Mouse (Mus musculus): ENCODE results near the gene Coq8a. TPM values are rescaled to one million over a fixed set of nuclear protein-coding genes. Genes with fewer than 3 reads are reported as not detected.

Coq8a gene
- 8.6 and 10.8 TPM in 2 replicates for polyA plus RNA-seq (2014; fragmentation: Nextera tagmentation; extraction: Ambion mirVana)

- no peak for ATAC-seq (replicated peaks; ENCODE audit: insufficient number of reproducible peaks, low FRiP score, low TSS enrichment)
- Histone ChIP-seq H3K36me3 (ENCODE audit: control insufficient read depth, insufficient read depth, low read length) (no peaks in the 10 kb centered on the region), H3K27me3 (ENCODE audit: control insufficient read depth, insufficient read depth, low read length) (no peaks in the 10 kb centered on the region), H3K4me3 (ENCODE audit: low read depth, low read length) (no peak within 1 kb of the TSS), H3K4me2 (no peak within 1 kb of the TSS), H3K9me3 (replicated peaks; ENCODE audit: control insufficient read depth, low read length) (no peaks in the 10 kb centered on the region), H3K4me1 (ENCODE audit: control insufficient read depth, insufficient read depth, low read length) (peaks cover 5% of the 10 kb centered on the region; the same call in 1 of the 2 replicates), H3K27ac (ENCODE audit: low read depth, low read length) (no peak within 1 kb of the TSS), H3K9ac (ENCODE audit: low read depth, low read length) (no peak within 1 kb of the TSS)
- 52% methylated on average over 4 of the region's 4 CpGs for WGBS (ENCODE audit: insufficient replicate concordance)
Measured at GRCm38 (mm10) chr1:180198959-180199714, at the start of gene Coq8a. Gene Coq8a (minus strand): TSS chr1:180199602.

- no peak for ATAC-seq (replicated peaks; ENCODE audit: insufficient number of reproducible peaks, low FRiP score, low TSS enrichment)
- no peak overlapping the region for H3K9ac ChIP-seq (ENCODE audit: low read depth, low read length)
- no peaks in the 10 kb centered on the region for H3K9me3 ChIP-seq (replicated peaks; ENCODE audit: control insufficient read depth, low read length)
- H3K4me1 ChIP-seq (ENCODE audit: control insufficient read depth, insufficient read depth, low read length) = peaks cover 37% of the 10 kb centered on the region
- peak overlapping the region; percentile 24; the same call in 1 of the 2 replicates for H3K27ac ChIP-seq (ENCODE audit: low read depth, low read length)
- no peak overlapping the region for H3K4me3 ChIP-seq (ENCODE audit: low read depth, low read length)
- H3K4me2 ChIP-seq = peak overlapping the region; percentile 19
- H3K27me3 ChIP-seq (ENCODE audit: control insufficient read depth, insufficient read depth, low read length) = no peaks in the 10 kb centered on the region
- 41% methylated on average over 7 of the region's 7 CpGs for WGBS (ENCODE audit: insufficient replicate concordance)
- no peaks in the 10 kb centered on the region for H3K36me3 ChIP-seq (ENCODE audit: control insufficient read depth, insufficient read depth, low read length)
Measured at GRCm38 (mm10) chr1:180248593-180249146, 49.3 kb upstream of the Coq8a start.

- H3K4me1 ChIP-seq (ENCODE audit: control insufficient read depth, insufficient read depth, low read length) = peaks cover 37% of the 10 kb centered on the region
- ATAC-seq (replicated peaks; ENCODE audit: insufficient number of reproducible peaks, low FRiP score, low TSS enrichment) = no peak
- no peaks in the 10 kb centered on the region for H3K9me3 ChIP-seq (replicated peaks; ENCODE audit: control insufficient read depth, low read length)
- peak overlapping the region; percentile 11; the same call in 1 of the 2 replicates for H3K4me2 ChIP-seq
- no peaks in the 10 kb centered on the region for H3K36me3 ChIP-seq (ENCODE audit: control insufficient read depth, insufficient read depth, low read length)
- H3K27me3 ChIP-seq (ENCODE audit: control insufficient read depth, insufficient read depth, low read length) = no peaks in the 10 kb centered on the region
- peak overlapping the region; percentile 22; the same call in 1 of the 2 replicates for H3K27ac ChIP-seq (ENCODE audit: low read depth, low read length)
- 39% methylated on average over 7 of the region's 7 CpGs for WGBS (ENCODE audit: insufficient replicate concordance)
- H3K4me3 ChIP-seq (ENCODE audit: low read depth, low read length) = no peak overlapping the region
- H3K9ac ChIP-seq (ENCODE audit: low read depth, low read length) = no peak overlapping the region
Measured at GRCm38 (mm10) chr1:180247901-180248300, 48.5 kb upstream of the Coq8a start.

GRCm38 (mm10) chr1:180245741-180246507 is 46.5 kb upstream of the Coq8a start:
- Histone ChIP-seq H3K9ac (ENCODE audit: low read depth, low read length) (no peak overlapping the region), H3K4me3 (ENCODE audit: low read depth, low read length) (no peak overlapping the region), H3K36me3 (ENCODE audit: control insufficient read depth, insufficient read depth, low read length) (no peaks in the 10 kb centered on the region), H3K27ac (ENCODE audit: low read depth, low read length) (no peak overlapping the region), H3K4me2 (no peak overlapping the region), H3K4me1 (ENCODE audit: control insufficient read depth, insufficient read depth, low read length) (peaks cover 30% of the 10 kb centered on the region), H3K27me3 (ENCODE audit: control insufficient read depth, insufficient read depth, low read length) (no peaks in the 10 kb centered on the region), H3K9me3 (replicated peaks; ENCODE audit: control insufficient read depth, low read length) (no peaks in the 10 kb centered on the region)
- 49% methylated on average over 13 of the region's 13 CpGs for WGBS (ENCODE audit: insufficient replicate concordance)
- no peak for ATAC-seq (replicated peaks; ENCODE audit: insufficient number of reproducible peaks, low FRiP score, low TSS enrichment)

DNA sequence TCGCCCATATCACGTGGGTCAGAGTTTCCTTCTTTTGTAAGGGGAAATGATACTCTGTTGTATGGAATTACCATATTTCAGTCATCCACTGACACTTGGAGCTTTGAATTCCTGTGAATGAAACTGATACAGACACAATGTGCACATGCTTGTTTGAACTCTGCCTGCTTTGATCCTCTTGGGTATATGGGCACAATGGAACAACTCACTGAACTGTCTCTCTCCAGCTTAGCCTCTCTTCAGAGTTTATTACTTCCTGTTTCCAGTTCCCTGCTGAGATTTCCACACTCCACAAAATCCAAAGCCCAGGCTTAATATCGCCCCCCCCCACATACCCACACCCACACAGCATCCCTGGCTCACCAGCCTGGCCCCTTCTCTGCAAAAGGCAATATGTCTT is 32.3 kb upstream of the Coq8a start:
- H3K4me3 ChIP-seq (ENCODE audit: low read depth, low read length) = no peak overlapping the region
- WGBS (ENCODE audit: insufficient replicate concordance) = 68% methylated on average over 3 of the region's 3 CpGs
- no peak for ATAC-seq (replicated peaks; ENCODE audit: insufficient number of reproducible peaks, low FRiP score, low TSS enrichment)
- H3K9me3 ChIP-seq (replicated peaks; ENCODE audit: control insufficient read depth, low read length) = no peaks in the 10 kb centered on the region
- no peak overlapping the region for H3K27ac ChIP-seq (ENCODE audit: low read depth, low read length)
- no peaks in the 10 kb centered on the region for H3K36me3 ChIP-seq (ENCODE audit: control insufficient read depth, insufficient read depth, low read length)
- no peak overlapping the region for H3K9ac ChIP-seq (ENCODE audit: low read depth, low read length)
- no peaks in the 10 kb centered on the region for H3K27me3 ChIP-seq (ENCODE audit: control insufficient read depth, insufficient read depth, low read length)
- no peaks in the 10 kb centered on the region; the same call in 1 of the 2 replicates for H3K4me1 ChIP-seq (ENCODE audit: control insufficient read depth, insufficient read depth, low read length)
- H3K4me2 ChIP-seq = no peak overlapping the region

GRCm38 (mm10) chr1:180230580-180230979 is 31.2 kb upstream of the Coq8a start:
- Histone ChIP-seq H3K4me2 (no peak overlapping the region), H3K9ac (ENCODE audit: low read depth, low read length) (no peak overlapping the region), H3K27me3 (ENCODE audit: control insufficient read depth, insufficient read depth, low read length) (no peaks in the 10 kb centered on the region), H3K27ac (ENCODE audit: low read depth, low read length) (no peak overlapping the region), H3K4me1 (ENCODE audit: control insufficient read depth, insufficient read depth, low read length) (peaks cover 6% of the 10 kb centered on the region), H3K36me3 (ENCODE audit: control insufficient read depth, insufficient read depth, low read length) (no peaks in the 10 kb centered on the region), H3K4me3 (ENCODE audit: low read depth, low read length) (no peak overlapping the region), H3K9me3 (replicated peaks; ENCODE audit: control insufficient read depth, low read length) (no peaks in the 10 kb centered on the region)
- ATAC-seq (replicated peaks; ENCODE audit: insufficient number of reproducible peaks, low FRiP score, low TSS enrichment) = no peak
- WGBS (ENCODE audit: insufficient replicate concordance) = 26% methylated on average over 2 of the region's 2 CpGs

- H3K27me3 ChIP-seq (ENCODE audit: control insufficient read depth, insufficient read depth, low read length) = no peaks in the 10 kb centered on the region
- no peaks in the 10 kb centered on the region for H3K36me3 ChIP-seq (ENCODE audit: control insufficient read depth, insufficient read depth, low read length)
- peaks cover 6% of the 10 kb centered on the region for H3K4me1 ChIP-seq (ENCODE audit: control insufficient read depth, insufficient read depth, low read length)
- no peak overlapping the region for H3K27ac ChIP-seq (ENCODE audit: low read depth, low read length)
- ATAC-seq (replicated peaks; ENCODE audit: insufficient number of reproducible peaks, low FRiP score, low TSS enrichment) = no peak
- H3K9me3 ChIP-seq (replicated peaks; ENCODE audit: control insufficient read depth, low read length) = no peaks in the 10 kb centered on the region
- no peak overlapping the region for H3K4me3 ChIP-seq (ENCODE audit: low read depth, low read length)
- H3K9ac ChIP-seq (ENCODE audit: low read depth, low read length) = no peak overlapping the region
- no peak overlapping the region for H3K4me2 ChIP-seq
- 84% methylated on average over 7 of the region's 7 CpGs for WGBS (ENCODE audit: insufficient replicate concordance)
Measured at GRCm38 (mm10) chr1:180229906-180230305, 30.5 kb upstream of the Coq8a start.

GRCm38 (mm10) chr1:180228854-180229253 is 29.5 kb upstream of the Coq8a start:
- no peaks in the 10 kb centered on the region for H3K27me3 ChIP-seq (ENCODE audit: control insufficient read depth, insufficient read depth, low read length)
- no peak overlapping the region for H3K27ac ChIP-seq (ENCODE audit: low read depth, low read length)
- no peaks in the 10 kb centered on the region for H3K36me3 ChIP-seq (ENCODE audit: control insufficient read depth, insufficient read depth, low read length)
- 73% methylated on average over 12 of the region's 12 CpGs for WGBS (ENCODE audit: insufficient replicate concordance)
- H3K4me1 ChIP-seq (ENCODE audit: control insufficient read depth, insufficient read depth, low read length) = peaks cover 6% of the 10 kb centered on the region
- ATAC-seq (replicated peaks; ENCODE audit: insufficient number of reproducible peaks, low FRiP score, low TSS enrichment) = no peak
- H3K4me2 ChIP-seq = no peak overlapping the region
- H3K9me3 ChIP-seq (replicated peaks; ENCODE audit: control insufficient read depth, low read length) = no peaks in the 10 kb centered on the region
- H3K9ac ChIP-seq (ENCODE audit: low read depth, low read length) = no peak overlapping the region
- H3K4me3 ChIP-seq (ENCODE audit: low read depth, low read length) = no peak overlapping the region
